Mouse (Mus musculus): ENCODE measurements around the gene Miox.

DNA sequence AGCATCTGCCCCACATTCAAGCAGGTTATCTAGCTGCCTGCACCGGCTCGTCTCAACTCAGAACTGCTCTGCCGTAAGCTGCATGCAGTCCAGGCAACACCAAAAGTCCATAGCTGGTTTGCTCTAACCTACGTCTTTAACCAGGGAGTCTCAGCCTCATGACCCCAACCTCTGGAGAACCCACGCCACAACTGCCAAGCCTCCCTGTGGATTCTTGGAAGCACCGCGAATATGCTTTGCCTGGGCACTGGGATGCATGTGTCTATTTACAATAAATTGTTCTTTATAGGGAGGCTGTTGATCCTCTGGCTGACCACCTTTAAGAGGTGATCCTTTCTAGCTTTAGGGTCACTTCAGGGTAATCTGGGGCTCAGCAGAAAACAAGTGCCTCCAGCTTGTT lies 38.3 kb downstream of the Miox start:
- TF ChIP-seq RCOR1 (IDR thresholded peaks at IDR 0.05; ENCODE audit: low read depth, low read length) (no peak), CTCF (IDR thresholded peaks at IDR 0.05 in 2 of 3, conservative IDR thresholded peaks at IDR 0.05 in 1 of 3; ENCODE audit: control insufficient read depth in 1 of 3, insufficient read depth in 1 of 3, low read depth in 2 of 3, low read length in 3 of 3, poor library complexity in 1 of 3, severe bottlenecking in 1 of 3) (no peak), KAT2A (conservative IDR thresholded peaks at IDR 0.05; ENCODE audit: low read depth, low read length) (no peak), POLR2A (IDR thresholded peaks at IDR 0.05; ENCODE audit: control insufficient read depth in 1 of 2, insufficient read depth in 1 of 2, low read depth in 1 of 2, low read length in 2 of 2, poor library complexity in 1 of 2) (no peak), NELFE (IDR thresholded peaks at IDR 0.05; ENCODE audit: low read depth, low read length) (no peak), ZMIZ1 (IDR thresholded peaks at IDR 0.05; ENCODE audit: low read depth, low read length) (no peak), SMC3 (IDR thresholded peaks at IDR 0.05; ENCODE audit: low read depth, low read length) (no peak), ZKSCAN1 (IDR thresholded peaks at IDR 0.05; ENCODE audit: low read depth, low read length) (no peak), ELF1 (IDR thresholded peaks at IDR 0.05; ENCODE audit: low read depth, low read length) (no peak), UBTF (IDR thresholded peaks at IDR 0.05; ENCODE audit: borderline replicate concordance, insufficient read depth, low read depth, low read length) (no peak), E2F4 (IDR thresholded peaks at IDR 0.05; ENCODE audit: borderline replicate concordance, low read depth, low read length) (no peak), GATA1 (IDR thresholded peaks at IDR 0.05; ENCODE audit: low read depth, low read length) (no peak)

Measured in MEL (cell line).